Mouse (Mus musculus) right cerebral cortex, postnatal 4 days (tissue): ENCODE data around the gene Gramd4.
"Not testable (repeated sequence)": the region's sequence is repeated elsewhere in the genome, so short reads cannot be mapped to it uniquely, and the experiment has no call there.

Experiments
- DNase-seq: peaks from one replicate; pipeline ENCODE4 v3.0.0-alpha.2; 2022

Gramd4 gene

DNA sequence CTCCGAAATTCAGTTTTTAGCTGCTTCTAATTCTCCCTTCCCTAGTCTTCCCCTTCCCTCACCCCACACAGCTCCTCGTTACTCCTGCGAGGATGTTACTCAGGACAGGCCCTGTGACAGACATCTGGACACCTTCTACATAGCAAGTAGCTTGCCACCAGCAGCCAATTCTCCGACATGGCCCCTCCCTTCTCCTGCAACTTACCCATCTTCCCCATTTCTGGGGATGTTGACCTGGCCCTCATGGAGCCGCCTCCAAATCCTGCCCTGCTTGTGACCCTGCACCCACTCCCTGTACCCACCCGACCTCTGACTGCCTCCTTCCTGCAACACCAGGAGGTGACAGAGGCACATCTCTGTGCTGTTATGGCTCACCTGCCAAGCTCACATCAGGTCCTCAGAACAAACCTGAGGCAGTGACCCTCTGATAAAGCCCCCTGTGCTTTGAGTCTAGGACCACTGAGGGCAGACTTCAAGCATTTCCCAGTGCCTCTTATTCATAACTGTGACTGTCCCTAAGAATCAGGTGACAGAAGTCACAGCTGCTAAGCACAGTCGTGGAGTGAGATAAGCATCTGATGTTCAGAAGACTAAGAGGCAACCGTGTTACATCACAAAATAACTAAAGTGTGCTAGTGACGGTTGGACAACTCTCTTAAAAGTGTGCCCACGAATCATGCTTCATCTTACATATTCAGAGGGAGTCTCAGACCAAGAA is 110.5 kb downstream of the Gramd4 start:
- no peak for DNase-seq

GRCm38 (mm10) chr15:86168505-86168867 is 111.0 kb downstream of the Gramd4 start:
- no peak for DNase-seq

- no peak for DNase-seq
Measured at GRCm38 (mm10) chr15:86168941-86169816, 111.7 kb downstream of the Gramd4 start.

DNA sequence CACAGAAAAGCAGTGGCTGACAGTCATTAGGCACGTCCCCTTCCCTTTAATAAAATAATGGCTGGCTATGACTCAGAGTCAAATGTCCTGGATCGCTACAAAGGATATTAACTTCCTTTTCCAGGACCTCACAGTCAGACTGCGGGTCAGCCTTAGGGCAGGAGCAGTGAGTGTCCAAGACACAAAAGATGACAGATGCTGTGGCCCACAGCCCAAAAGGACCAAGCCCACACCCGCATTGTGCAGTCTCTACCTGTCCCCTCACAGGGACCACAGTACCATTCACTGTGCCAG is 112.3 kb downstream of the Gramd4 start:
- DNase-seq, result no peak

- DNase-seq, result no peak
Measured at GRCm38 (mm10) chr15:86171316-86171715, 113.8 kb downstream of the Gramd4 start.

DNA sequence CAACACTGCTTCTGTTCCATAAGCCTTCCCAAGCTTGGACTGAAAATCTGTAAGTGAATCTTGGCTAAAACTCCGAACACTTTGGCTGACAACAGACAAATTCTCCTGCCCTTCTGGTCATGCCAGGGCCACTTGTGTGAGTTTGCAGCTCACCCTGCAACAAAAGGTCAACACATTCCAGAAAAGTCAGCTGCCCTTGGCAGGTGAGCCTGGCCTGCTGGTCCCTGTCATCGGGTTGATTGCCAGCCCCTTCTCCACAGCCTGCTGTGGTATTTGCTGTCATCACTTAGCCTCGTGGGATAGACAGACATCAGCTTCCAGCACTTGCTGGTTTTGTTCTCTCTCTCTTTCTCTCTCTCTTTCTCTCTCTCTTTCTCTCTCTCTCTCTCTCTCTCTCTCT is 114.6 kb downstream of the Gramd4 start:
- DNase-seq, result no peak

- DNase-seq, result no peak
Measured at GRCm38 (mm10) chr15:86172526-86172925, 115.0 kb downstream of the Gramd4 start.

GRCm38 (mm10) chr15:86173136-86173985 is 115.9 kb downstream of the Gramd4 start:
- DNase-seq, result no peak

- DNase-seq, result no peak
Measured at GRCm38 (mm10) chr15:86175253-86176050, 118.0 kb downstream of the Gramd4 start.

DNA sequence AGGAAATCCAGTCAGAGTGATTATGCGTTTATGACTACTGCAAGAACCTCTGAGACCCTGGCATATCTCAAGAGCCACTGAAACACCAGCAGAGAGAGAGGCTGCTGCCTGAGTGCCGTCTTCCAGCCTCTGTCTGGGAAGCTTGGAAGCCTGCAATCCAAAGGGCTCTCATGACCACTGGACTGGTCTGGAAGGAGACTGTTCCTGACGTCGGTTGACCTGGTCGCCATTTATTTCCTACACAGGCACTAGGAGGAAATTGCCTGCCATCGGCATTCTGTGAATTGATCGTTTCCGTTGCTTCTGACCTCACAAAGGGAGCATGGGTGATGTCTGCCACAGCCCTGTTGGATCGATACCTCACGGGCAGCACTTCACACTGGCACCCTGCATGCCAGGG is 118.7 kb downstream of the Gramd4 start:
- DNase-seq, result no peak

GRCm38 (mm10) chr15:86176771-86177702 is 119.5 kb downstream of the Gramd4 start:
- no peak for DNase-seq

DNA sequence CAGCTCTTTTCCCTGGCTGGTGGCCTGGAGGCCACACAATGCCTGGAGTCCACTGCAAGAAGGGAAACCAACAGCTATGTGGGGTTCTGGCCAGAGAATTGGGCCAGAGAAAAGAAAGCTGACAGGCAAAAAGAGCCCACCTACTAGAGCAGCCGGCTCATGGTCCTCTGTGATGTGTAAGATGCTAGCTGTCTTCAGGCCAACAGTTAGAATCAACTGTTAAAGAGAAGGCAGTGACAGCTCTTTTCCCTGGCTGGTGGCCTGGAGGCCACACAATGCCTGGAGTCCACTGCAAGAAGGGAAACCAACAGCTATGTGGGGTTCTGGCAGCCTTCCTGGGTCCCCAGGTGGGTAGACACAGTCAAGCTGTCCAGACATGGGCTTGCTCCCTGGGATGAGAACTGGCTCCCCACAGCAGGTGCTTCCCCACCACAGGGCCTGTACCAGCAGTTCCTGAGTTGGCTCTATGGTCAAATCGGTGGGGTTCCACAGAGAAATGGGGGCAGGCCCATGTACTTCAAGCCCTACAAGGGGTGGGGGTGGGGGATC is 120.3 kb downstream of the Gramd4 start:
- DNase-seq, result not testable (repeated sequence)

DNA sequence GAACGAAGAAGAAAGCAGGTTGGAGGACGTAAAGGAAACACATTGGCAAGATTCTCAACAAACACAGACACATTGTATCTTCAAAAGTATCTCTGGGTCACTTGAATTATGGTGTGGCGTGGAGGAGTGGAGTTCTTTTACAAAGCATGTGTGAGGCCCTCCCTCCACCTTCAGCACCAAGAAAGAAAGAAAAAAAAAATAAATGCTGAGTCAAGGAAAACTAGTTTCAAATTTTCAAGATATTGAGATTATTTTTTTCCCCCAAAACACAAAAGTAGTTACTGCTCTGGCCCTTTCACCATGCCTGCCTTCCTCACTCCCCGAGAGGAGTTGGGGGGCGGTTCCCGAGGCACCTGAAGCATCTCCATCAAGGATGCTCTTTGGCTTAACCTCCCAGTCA is 121.1 kb downstream of the Gramd4 start:
- no peak for DNase-seq

DNA sequence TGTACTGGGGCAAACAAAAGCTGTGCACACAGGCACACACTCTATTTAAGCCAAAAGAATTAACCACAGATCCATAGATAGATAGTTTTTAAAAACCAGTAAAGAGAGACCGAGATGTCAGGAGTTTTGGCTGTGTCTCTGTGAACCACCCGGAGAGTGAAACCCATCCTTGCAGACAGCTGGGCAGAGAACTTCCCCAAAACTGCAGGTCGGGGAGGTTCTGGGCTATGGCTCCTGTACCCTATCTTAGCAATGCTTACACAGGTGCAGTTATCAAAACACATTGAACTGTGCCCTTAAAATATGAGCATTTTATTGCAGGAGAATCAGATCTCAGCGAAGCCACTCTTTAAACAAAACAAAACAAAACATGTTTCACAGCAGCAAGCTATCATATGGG is 122.9 kb downstream of the Gramd4 start:
- DNase-seq, result no peak

DNA sequence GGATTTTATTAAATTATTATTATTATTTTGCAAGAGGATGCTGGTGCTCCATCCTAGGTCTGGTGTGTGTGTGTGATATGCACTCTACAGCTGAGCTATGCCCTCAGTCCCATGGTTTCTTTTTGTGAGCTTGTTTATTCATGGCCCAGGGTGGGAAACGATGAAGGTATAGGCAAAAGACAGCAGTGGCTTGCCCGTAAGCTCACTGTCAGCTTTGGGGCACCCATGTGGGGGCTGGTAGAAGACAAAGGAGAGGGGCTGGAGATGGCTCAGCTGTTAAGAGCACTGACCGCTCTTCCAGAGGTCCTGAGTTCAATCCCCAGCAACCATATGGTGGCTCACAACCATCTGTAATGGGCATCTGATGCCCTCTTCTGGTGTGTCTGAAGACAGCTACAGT is 123.8 kb downstream of the Gramd4 start:
- DNase-seq, result not testable (repeated sequence)

DNA sequence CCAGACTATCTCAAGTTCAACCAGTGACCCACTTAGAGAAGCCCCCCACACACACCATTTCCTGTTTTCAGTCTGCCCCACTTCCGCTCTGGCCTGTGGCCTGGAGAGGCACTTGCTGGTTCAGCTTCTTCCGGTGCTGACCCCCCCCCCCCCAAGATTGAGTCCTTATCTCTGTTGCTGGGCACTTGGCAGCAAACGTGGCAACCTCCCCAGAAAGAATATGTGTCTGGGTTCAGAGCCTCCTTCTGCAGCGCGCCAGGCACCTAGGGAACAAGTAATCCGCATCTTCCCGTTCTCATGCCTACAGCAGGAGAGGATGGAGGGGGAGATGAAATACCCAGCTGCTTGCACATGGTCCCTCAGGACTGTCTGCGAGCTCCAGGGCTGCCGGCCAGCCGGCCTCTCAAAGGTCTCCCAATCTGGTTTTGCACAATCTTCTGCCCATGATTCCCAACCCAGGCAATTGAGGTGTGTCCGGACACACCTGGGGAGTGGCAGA is 124.5 kb downstream of the Gramd4 start:
- DNase-seq, result no peak

GRCm38 (mm10) chr15:86182646-86183045 is 125.2 kb downstream of the Gramd4 start:
- no peak for DNase-seq

- DNase-seq, result no peak
Measured at GRCm38 (mm10) chr15:86183484-86183883, 126.0 kb downstream of the Gramd4 start.

- DNase-seq, result no peak
Measured at GRCm38 (mm10) chr15:86184071-86184470, 126.6 kb downstream of the Gramd4 start.

DNA sequence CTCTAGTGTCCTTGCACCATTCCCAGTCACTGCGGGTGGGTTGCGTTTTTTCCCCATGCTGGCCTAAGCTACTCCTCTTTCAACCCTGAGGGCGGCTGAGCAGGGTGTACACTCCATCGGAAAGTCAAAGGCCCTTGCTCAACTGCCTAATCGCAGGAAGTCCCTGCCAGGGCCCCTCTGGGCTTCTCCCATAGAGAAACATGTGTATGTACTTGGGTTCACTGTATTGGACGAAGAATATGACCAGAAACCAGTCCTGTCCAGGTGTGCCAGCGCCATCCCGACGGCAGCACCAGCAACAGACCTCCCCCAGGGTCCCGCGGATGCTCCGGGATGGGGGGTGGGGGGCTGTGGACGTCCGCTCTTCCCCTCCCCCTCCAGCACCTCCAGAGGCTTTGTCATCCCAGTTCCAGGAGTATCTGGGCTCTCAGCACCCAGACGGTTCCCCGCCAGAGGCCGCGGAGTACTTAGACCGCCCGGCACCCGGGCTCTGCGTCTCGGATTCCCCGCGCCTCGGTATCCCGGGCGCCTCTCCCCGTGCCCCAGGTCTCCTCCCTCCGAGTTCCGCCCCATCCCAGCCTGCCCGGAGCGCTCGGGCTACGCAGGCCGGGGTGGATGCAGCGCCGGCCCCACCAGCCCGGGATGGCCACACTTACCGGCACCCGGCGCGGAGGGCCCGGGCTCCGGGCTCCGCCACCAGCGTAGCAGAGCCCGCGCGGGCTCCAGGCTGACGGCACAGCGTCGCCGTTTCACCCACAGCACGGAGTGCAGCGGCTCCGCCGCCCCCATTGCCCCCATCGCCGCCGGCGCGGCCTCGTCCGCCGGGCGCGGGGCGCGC is 127.6 kb downstream of the Gramd4 start:
- peak; percentile 46 for DNase-seq
